Mouse (Mus musculus) left cerebral cortex, adult 9 months (tissue): ENCODE measurements around the gene Bysl.
"Not testable (repeated sequence)": the region's sequence is repeated elsewhere in the genome, so short reads cannot be mapped to it uniquely, and the experiment has no call there.

Experiments
- DNase-seq, 2 experiments: peaks; one replicate each; pipeline ENCODE4 v3.0.0; 2022; ENCODE audit warnings: low spot score in 2 of 2

Bysl gene

GRCm38 (mm10) chr17:47618556-47619311 lies 7.4 kb upstream of the Bysl start:
- no peak for DNase-seq

GRCm38 (mm10) chr17:47617605-47618307 lies 6.5 kb upstream of the Bysl start:
- DNase-seq, result no peak

GRCm38 (mm10) chr17:47616652-47617051 lies 5.4 kb upstream of the Bysl start:
- no peak for DNase-seq

GRCm38 (mm10) chr17:47616119-47616518 lies 4.8 kb upstream of the Bysl start:
- DNase-seq, result no peak

GRCm38 (mm10) chr17:47614018-47614417 lies 2.7 kb upstream of the Bysl start:
- no peak for DNase-seq

- no peak for DNase-seq
Measured at GRCm38 (mm10) chr17:47611661-47611982, 330 bp upstream of the Bysl start.

GRCm38 (mm10) chr17:47609182-47609581 lies 2.1 kb downstream of the Bysl start:
- no peak for DNase-seq

- no peak for DNase-seq
Measured at GRCm38 (mm10) chr17:47606220-47606619, 5.1 kb downstream of the Bysl start.

- no peak for DNase-seq
Measured at GRCm38 (mm10) chr17:47602289-47602688, 9.0 kb downstream of the Bysl start.

- DNase-seq, result no peak
Measured at GRCm38 (mm10) chr17:47601389-47601755, 9.9 kb downstream of the Bysl start.

GRCm38 (mm10) chr17:47600601-47601388 lies 10.5 kb downstream of the Bysl start:
- DNase-seq, result no peak

GRCm38 (mm10) chr17:47599511-47600297 lies 11.6 kb downstream of the Bysl start:
- DNase-seq, result no peak

- DNase-seq, result not testable (repeated sequence)
Measured at GRCm38 (mm10) chr17:47598580-47599304, 12.6 kb downstream of the Bysl start.

GRCm38 (mm10) chr17:47597838-47598579 lies 13.3 kb downstream of the Bysl start:
- no peak for DNase-seq

GRCm38 (mm10) chr17:47597261-47597660 lies 14.0 kb downstream of the Bysl start:
- DNase-seq, result no peak

GRCm38 (mm10) chr17:47596839-47597164 lies 14.5 kb downstream of the Bysl start:
- DNase-seq, result no peak

GRCm38 (mm10) chr17:47596162-47596838 lies 15.0 kb downstream of the Bysl start:
- DNase-seq, result no peak

GRCm38 (mm10) chr17:47595248-47596161 lies 15.8 kb downstream of the Bysl start:
- DNase-seq, result no peak

GRCm38 (mm10) chr17:47594969-47595247 lies 16.4 kb downstream of the Bysl start:
- no peak for DNase-seq
